Mouse (Mus musculus): ENCODE results near the gene Rps16.

The Rps16 gene

DNA sequence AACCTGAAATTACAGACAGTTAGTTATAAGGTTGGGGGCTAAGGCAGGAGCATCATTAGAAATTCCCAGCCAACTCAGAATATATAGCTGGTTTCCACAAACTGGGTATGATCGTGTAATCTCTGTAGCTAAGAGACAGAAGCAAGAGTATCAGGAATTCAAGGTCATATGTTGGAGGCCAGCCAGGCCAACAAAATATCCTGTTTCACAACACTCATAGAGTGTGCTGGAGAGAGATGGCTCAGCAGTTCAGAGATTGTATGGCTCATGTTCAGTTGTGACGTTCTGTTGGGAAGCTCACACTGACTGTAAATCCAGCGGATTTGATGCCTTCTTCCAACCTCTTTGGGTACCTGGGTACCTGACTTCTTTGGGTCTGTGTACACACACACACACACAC, 2.7 kb upstream of the Rps16 start:
- CTCF ChIA-PET: no interaction called here

DNA sequence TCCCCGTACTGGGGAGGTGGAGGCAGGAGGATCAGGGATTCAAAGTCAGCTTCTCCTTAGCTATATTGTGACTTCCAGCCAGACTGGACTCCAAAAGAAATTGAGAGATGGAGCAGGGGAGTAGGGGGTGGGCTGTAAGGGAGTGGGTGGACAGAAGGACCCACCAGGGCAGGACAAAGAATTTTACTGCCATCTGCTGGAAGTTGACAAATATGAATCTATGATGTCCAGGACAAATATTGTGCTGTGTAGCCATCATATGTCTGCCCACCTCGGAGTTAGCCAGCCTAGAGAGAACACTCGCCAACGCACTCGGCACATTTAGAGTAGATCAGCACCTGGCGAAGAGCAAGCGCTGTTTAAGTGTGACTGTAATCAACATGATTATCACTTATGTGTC, 1.9 kb upstream of the Rps16 start:
- CTCF ChIA-PET: no interaction called here

GRCm38 (mm10) chr7:28351676-28352191, 1.3 kb downstream of the Rps16 start:
- CTCF ChIA-PET: no interaction called here

DNA sequence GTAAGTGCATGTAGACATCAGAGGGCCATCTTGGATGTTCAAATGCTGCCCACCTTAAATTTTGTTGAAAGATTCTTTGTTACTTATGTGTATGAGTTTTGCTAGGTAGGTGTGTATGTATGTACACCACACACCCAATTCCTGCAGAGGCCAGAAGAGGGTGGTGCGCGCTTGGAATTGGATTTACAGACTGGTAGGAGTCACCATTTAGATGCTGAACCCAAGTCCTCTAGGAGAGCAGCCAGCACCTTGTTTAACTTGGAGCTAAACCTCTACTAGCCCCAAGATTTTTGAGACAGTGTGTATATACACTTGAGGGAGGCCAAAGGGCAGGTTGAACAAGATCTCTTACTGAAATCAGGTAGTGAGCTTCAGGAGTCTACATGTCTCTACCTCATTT, 2.8 kb downstream of the Rps16 start:
- CTCF ChIA-PET: interaction anchor here (0.8 kb wide), 1 partner anchor 18 kb away, joined by 7 read pairs; no protein-coding TSS in a partner anchor

DNA sequence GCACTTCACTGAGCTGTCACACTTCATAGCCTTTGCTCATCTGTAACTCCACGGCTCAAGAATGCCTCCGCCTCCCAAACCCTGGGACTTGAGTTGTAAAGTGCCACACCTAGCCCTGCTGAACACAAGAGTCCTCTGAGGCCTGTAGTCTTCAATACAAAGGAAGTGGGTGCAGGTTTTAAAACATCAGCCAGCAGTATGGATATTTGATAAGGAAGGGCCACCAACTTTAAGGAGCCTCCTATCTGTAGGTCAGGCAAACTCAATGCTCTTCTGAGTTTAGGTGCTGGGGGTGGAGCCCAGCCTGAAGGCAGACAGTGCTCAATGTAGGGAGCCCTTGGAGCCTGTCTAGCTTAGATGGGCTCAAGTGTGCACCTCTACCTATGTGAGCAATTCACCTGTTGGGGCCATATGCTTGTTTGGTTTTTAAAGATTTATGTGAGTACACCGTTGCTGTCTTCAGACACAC, 3.7 kb downstream of the Rps16 start:
- CTCF ChIA-PET: no interaction called here

DNA sequence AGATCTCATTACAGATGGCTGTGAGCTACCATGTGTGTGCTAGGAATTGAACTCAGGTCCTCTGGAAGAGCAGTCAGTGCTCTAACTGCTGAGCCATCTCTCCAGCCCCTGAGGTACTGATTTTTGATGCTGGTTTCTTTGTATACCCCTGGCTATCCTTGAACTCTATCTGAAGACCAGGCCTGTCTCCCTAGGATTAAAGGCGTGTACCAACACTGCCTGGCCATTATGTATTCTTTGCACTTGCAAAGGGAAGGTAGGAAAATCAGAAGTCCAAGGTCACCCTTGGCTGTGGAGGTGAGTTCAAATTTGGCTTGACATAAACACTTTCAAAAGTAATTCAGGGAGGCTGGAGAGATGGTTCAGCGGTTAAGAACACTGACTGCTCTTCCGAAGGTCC, 4.1 kb downstream of the Rps16 start:
- CTCF ChIA-PET: no interaction called here

- CTCF ChIA-PET: no interaction called here
Measured at GRCm38 (mm10) chr7:28355221-28355620, 4.8 kb downstream of the Rps16 start.

- CTCF ChIA-PET: interaction anchor here (0.7 kb wide), 1 partner anchor 86 kb away, joined by 3 read pairs; no protein-coding TSS in a partner anchor
Measured at GRCm38 (mm10) chr7:28356981-28357380, 6.5 kb downstream of the Rps16 start.

GRCm38 (mm10) chr7:28357984-28358383, 7.5 kb downstream of the Rps16 start:
- CTCF ChIA-PET: no interaction called here

GRCm38 (mm10) chr7:28358431-28358830, 8.0 kb downstream of the Rps16 start:
- CTCF ChIA-PET: no interaction called here

GRCm38 (mm10) chr7:28359854-28360253, 9.4 kb downstream of the Rps16 start:
- CTCF ChIA-PET: no interaction called here

GRCm38 (mm10) chr7:28360291-28360690, 9.8 kb downstream of the Rps16 start:
- CTCF ChIA-PET: no interaction called here

DNA sequence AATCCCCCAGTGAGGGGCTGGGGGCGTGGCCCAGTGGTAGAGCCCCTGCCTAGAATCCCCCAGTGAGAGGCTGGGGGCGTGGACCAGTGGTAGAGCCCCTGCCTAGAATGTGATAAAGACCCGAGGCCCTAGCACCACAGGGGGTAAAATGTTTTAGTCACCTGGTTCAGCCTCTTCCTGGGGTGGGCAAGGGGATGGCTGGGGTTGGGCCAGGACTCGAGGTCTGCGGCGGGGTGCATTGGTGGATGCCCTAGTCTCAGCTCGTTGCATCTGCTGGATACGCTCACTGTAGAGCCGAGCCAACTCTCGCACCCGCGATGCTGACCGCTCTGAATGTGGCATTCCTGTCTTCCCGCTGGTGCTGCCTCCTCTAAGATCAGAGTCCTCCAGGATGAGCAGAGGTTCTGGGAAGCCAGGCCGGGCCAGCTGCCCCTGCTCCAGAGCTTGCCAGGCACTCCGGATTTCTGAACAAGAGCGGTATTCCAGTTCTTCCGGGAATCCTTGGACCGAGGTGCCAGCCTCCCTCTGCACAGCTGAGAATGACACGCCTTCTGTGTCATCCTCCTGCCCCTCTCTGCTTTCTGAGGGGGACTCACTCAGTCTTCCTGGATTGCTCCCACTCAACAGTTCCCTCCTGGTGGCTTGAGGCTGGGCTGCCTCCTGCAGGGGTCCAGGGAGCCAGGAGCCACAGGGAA, 11.3 kb downstream of the Rps16 start:
- CTCF ChIA-PET: no interaction called here

DNA sequence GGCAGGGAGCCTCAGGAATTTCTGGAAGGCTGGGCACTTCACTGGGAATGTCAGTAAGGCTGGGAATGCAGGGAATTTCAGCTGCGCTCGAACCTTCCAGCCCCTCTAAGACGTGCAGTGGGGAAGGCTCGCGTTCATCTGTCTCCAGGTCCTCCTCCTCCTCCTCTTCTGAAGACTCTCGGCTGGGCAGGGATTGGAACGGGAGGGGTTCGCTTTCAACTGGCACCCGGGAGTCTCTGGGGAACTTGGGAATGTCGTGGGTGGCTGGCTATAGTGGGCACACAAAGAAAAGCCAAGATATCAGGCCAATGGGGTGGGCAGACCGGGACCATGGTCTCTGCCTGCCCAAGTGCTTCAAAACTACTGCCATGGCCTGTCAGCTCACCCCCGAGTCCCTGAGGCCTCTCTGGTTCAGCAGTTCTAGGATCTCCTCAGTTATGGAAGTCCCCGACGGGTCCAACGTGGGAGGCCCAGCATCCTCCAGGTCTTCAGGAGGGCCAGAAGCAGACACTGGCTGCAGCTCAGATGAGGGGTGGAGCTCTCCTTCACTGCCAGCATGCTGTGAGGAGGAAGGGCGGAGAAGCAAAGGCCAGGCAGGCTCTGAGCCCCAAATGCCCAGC, 12.1 kb downstream of the Rps16 start:
- CTCF ChIA-PET: no interaction called here

- CTCF ChIA-PET: interaction anchor here (1.0 kb wide), 1 partner anchor 18 kb away, joined by 4 read pairs; no protein-coding TSS in a partner anchor
Measured at GRCm38 (mm10) chr7:28367663-28368275, 17.3 kb downstream of the Rps16 start.

GRCm38 (mm10) chr7:28368276-28368920, 17.9 kb downstream of the Rps16 start:
- CTCF ChIA-PET: interaction anchor here (1.0 kb wide), 1 partner anchor 18 kb away, joined by 4 read pairs; no protein-coding TSS in a partner anchor

GRCm38 (mm10) chr7:28370051-28370450, 19.6 kb downstream of the Rps16 start:
- CTCF ChIA-PET: no interaction called here

- CTCF ChIA-PET: interaction anchor here (0.6 kb wide), 1 partner anchor 18 kb away, joined by 7 read pairs; no protein-coding TSS in a partner anchor
Measured at GRCm38 (mm10) chr7:28370977-28371513, 20.6 kb downstream of the Rps16 start.

DNA sequence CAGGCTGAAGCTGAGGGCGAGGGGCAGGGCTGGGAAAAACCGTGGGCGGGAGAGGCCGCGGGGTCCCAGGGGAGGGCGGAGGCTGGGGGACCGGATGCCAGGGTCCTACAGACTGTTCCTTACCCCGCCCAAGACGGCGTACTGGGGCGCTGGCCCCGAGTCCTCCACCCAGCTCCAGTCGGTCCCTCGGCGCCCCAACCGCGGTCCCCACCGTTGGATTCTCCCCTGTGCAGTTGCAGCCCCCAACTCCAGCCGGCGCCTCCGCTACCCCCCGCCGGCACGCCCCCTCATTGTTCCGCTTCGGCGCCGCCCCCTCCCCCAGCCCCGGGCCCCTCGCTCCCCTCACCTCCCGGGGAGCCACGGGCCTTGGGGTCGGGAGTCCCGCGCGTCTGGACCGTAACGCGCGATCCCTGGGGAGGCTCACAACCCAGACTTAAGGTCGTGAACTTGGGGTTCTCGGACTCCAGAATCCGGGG, 21.1 kb downstream of the Rps16 start:
- CTCF ChIA-PET: interaction anchor here (0.6 kb wide), 1 partner anchor 19 kb away, joined by 7 read pairs; no protein-coding TSS in a partner anchor

GRCm38 (mm10) chr7:28372251-28373108, 22.0 kb downstream of the Rps16 start, which contains the start of gene Plekhg2:
Gene Plekhg2, minus strand, starts transcription at chr7:28372599.
- CTCF ChIA-PET: interaction anchor here (0.6 kb wide), 2 partner anchors 192 to 423 kb away, joined by 4 read pairs; no protein-coding TSS in a partner anchor

Measured in spleen, embryonic (tissue).